Mouse (Mus musculus) kidney, adult 2 months (tissue): ENCODE data around the gene Lbhd1.
A peak's percentile ranks its signal among the peaks of the same experiment; 100 is the strongest.

Experiments used
- CTCF ChIP-seq: fragments of 200-500 bp; conservative IDR thresholded peaks from 2 replicates; pipeline ENCODE4 v1.5.1; 2011; ENCODE audit warnings: low read depth, mild to moderate bottlenecking, control low read depth, low read length, moderate library complexity, mixed read lengths; ENCODE audit not compliant: insufficient read depth, insufficient read length
- POLR2A ChIP-seq: fragments of 200-500 bp; IDR thresholded peaks from one replicate; pipeline ENCODE4 v1.6.1; 2011; ENCODE audit warnings: low read depth, low read length, control low read depth

GRCm38 (mm10) chr19:8844371-8845129 lies 39.0 kb upstream of the Lbhd1 start:
- TF ChIP-seq CTCF (peak; percentile 65), POLR2A (no peak)
